10 mouse cellular contexts compared by ENCODE assay signal in genomic region chrX:102689252-102689651, GRCm38 (mm10). TPM values are rescaled to one million over a fixed set of nuclear protein-coding genes. Genes with fewer than 3 reads are reported as not detected.
A peak's percentile ranks its signal among the peaks of the same experiment; 100 is the strongest.
DNase-seq lines count a peak whose midpoint lies in the region; ATAC-seq and TF ChIP-seq lines count a peak whose summit lies in the region.
"Not testable (repeated sequence)": the region's sequence is repeated elsewhere in the genome, so short reads cannot be mapped to it uniquely, and the experiment has no call there.
"Had no signal": no experiment of that assay in that cellular context is flagged by ENCODE, and none has a peak within 500 bp of the region (broad histone marks: within the 10 kb centered on the region; RNA-seq: fewer than 3 reads in every experiment).

No protein-coding gene starts in this region.

- not testable (repeated sequence) for TF ChIP-seq EP300 in heart, postnatal 0 days (IDR thresholded peaks at IDR 0.05; ENCODE audit: low read depth)

- not testable (repeated sequence) for H3K9me3 ChIP-seq in E14TG2a.4 (ENCODE audit: low read length); embryonic facial prominence, embryonic 14.5 days (ENCODE audit: control insufficient read depth, low read length); heart, postnatal 0 days (replicated peaks; ENCODE audit: control insufficient read depth, low read length); midbrain, embryonic 11.5 days (ENCODE audit: control insufficient read depth, low read length)

- H3K36me3 ChIP-seq in E14TG2a.4 (ENCODE audit: insufficient read depth, low read length); embryonic facial prominence, embryonic 14.5 days (ENCODE audit: control insufficient read depth, insufficient read depth, low read length); heart, postnatal 0 days (replicated peaks; ENCODE audit: control insufficient read depth, insufficient read depth, low read length); midbrain, embryonic 11.5 days (ENCODE audit: control insufficient read depth, insufficient read depth, low read length); splenic B cell, adult 2 months (ENCODE audit: control insufficient read depth, insufficient read depth, low read length, poor library complexity, severe bottlenecking): not testable (repeated sequence)

- H3K27ac ChIP-seq in embryonic facial prominence, embryonic 14.5 days (replicated peaks; ENCODE audit: low read depth, low read length); heart, postnatal 0 days (ENCODE audit: low read depth); midbrain, embryonic 11.5 days (ENCODE audit: low read depth, low read length): not testable (repeated sequence)

- not testable (repeated sequence) for H3K4me1 ChIP-seq in E14TG2a.4 (replicated peaks; ENCODE audit: low read depth, low read length); embryonic facial prominence, embryonic 14.5 days (ENCODE audit: control insufficient read depth, insufficient read depth, low read length); heart, postnatal 0 days (ENCODE audit: control insufficient read depth, insufficient read depth); midbrain, embryonic 11.5 days (ENCODE audit: control insufficient read depth, insufficient read depth, low read length)

- peak; percentile 40; the same call in 1 of the 2 replicates for ATAC-seq in cerebellum, adult (ENCODE audit: insufficient number of reproducible peaks, low FRiP score, low TSS enrichment)
- ATAC-seq in embryonic facial prominence, embryonic 14.5 days (ENCODE audit: low read depth); heart, postnatal 0 days (ENCODE audit: insufficient read depth, low read depth): not testable (repeated sequence)
- ATAC-seq in midbrain, embryonic 11.5 days (ENCODE audit: low FRiP score): peak; percentile 59; the same call in 1 of the 2 replicates

- 28% methylated on average over 4 of the region's 4 CpGs for WGBS in embryonic facial prominence, embryonic 14.5 days
- 26% methylated on average over 4 of the region's 4 CpGs for WGBS in heart, postnatal 0 days
- 26% methylated on average over 4 of the region's 4 CpGs for WGBS in midbrain, embryonic 11.5 days

- not testable (repeated sequence) for H3K27me3 ChIP-seq in E14TG2a.4 (ENCODE audit: insufficient read depth, low read length); embryonic facial prominence, embryonic 14.5 days (replicated peaks; ENCODE audit: control insufficient read depth, insufficient read depth, low read length); heart, postnatal 0 days (ENCODE audit: control insufficient read depth, insufficient read depth, low read length); midbrain, embryonic 11.5 days (ENCODE audit: control insufficient read depth, insufficient read depth, low read length); splenic B cell, adult 2 months (ENCODE audit: control insufficient read depth, insufficient read depth, low read length, poor library complexity, severe bottlenecking)

- H3K9ac ChIP-seq in embryonic facial prominence, embryonic 14.5 days (ENCODE audit: low read depth, low read length); heart, postnatal 0 days (replicated peaks; ENCODE audit: low read depth, low read length); midbrain, embryonic 11.5 days (ENCODE audit: low read length): not testable (repeated sequence)

- not testable (repeated sequence) for H3K4me3 ChIP-seq in E14TG2a.4 (replicated peaks; ENCODE audit: low read length); embryonic facial prominence, embryonic 14.5 days (ENCODE audit: low read depth, low read length); heart, postnatal 0 days (ENCODE audit: low read depth, low read length); midbrain, embryonic 11.5 days (ENCODE audit: low read depth, low read length)

- not testable (repeated sequence) for H3K4me2 ChIP-seq in embryonic facial prominence, embryonic 14.5 days (ENCODE audit: low read depth, low read length); heart, postnatal 0 days (ENCODE audit: low read depth, low read length); midbrain, embryonic 11.5 days

- intact Hi-C loops in left cerebral cortex, postnatal 4 days (cut with DNase I): not testable (repeated sequence)

- DNase-seq in embryonic facial prominence, embryonic 14.5 days (ENCODE audit: low spot score): peak; percentile 11
- DNase-seq in heart, postnatal 0 days (ENCODE audit: low spot score); midbrain, embryonic 11.5 days (ENCODE audit: low spot score, missing footprints): not testable (repeated sequence)
- peak; percentile 39 for DNase-seq in kidney, postnatal 10 days
- DNase-seq in left cerebral cortex, postnatal 4 days: peak; percentile 28
- peak; percentile 12 for DNase-seq in splenic B cell, adult 2 months (ENCODE audit: low read depth, low spot score)

- TF ChIP-seq CTCF in E14TG2a.4 (conservative IDR thresholded peaks at IDR 0.05; ENCODE audit: low read length): peak; percentile 12
- TF ChIP-seq CTCF in heart, postnatal 0 days (IDR thresholded peaks at IDR 0.05; ENCODE audit: low read depth): peak; percentile 62

RNA-seq across cellular contexts. Expression of gene Gm3880, which starts 2.5 kb away (rescaled TPM):
- polyA plus RNA-seq in embryonic facial prominence, embryonic 14.5 days (2014; fragmentation: Nextera tagmentation; extraction: Ambion mirVana): not detected in 2 replicates
- not detected in 2 replicates for total RNA-seq in heart, postnatal 0 days (2014; rRNA removed; ENCODE audit: low replicate concordance)
- polyA plus RNA-seq in heart, postnatal 0 days (2015; fragmentation: Nextera tagmentation; extraction: Ambion mirVana): not detected in 2 replicates
- total RNA-seq in left cerebral cortex, postnatal 4 days (2021): not detected
- not detected in 2 replicates for polyA plus RNA-seq in midbrain, embryonic 11.5 days (2014; fragmentation: Nextera tagmentation; extraction: Ambion mirVana)
- total RNA-seq: G1E had no signal
- polyA plus RNA-seq: G1E; kidney, embryonic 15.5 days had no signal

RNA-seq across cellular contexts. Expression of gene Gm9112, which starts 18.2 kb away (rescaled TPM):
- polyA plus RNA-seq in embryonic facial prominence, embryonic 14.5 days (2014; fragmentation: Nextera tagmentation; extraction: Ambion mirVana): not detected in 2 replicates
- total RNA-seq in heart, postnatal 0 days (2014; rRNA removed; ENCODE audit: low replicate concordance): not detected in 2 replicates
- polyA plus RNA-seq in heart, postnatal 0 days (2015; fragmentation: Nextera tagmentation; extraction: Ambion mirVana): not detected in 2 replicates
- not detected for total RNA-seq in left cerebral cortex, postnatal 4 days (2021)
- polyA plus RNA-seq in midbrain, embryonic 11.5 days (2014; fragmentation: Nextera tagmentation; extraction: Ambion mirVana): not detected in 2 replicates
- total RNA-seq: G1E had no signal
- polyA plus RNA-seq: G1E; kidney, embryonic 15.5 days had no signal

RNA-seq across cellular contexts. Expression of gene Dmrtc1b, which starts 18.4 kb away (rescaled TPM):
- polyA plus RNA-seq in embryonic facial prominence, embryonic 14.5 days (2014; fragmentation: Nextera tagmentation; extraction: Ambion mirVana): not detected in 2 replicates
- not detected in 2 replicates for total RNA-seq in heart, postnatal 0 days (2014; rRNA removed; ENCODE audit: low replicate concordance)
- polyA plus RNA-seq in heart, postnatal 0 days (2015; fragmentation: Nextera tagmentation; extraction: Ambion mirVana): not detected in 2 replicates
- not detected for total RNA-seq in left cerebral cortex, postnatal 4 days (2021)
- not detected in 2 replicates for polyA plus RNA-seq in midbrain, embryonic 11.5 days (2014; fragmentation: Nextera tagmentation; extraction: Ambion mirVana)
- total RNA-seq: G1E had no signal
- polyA plus RNA-seq: G1E; kidney, embryonic 15.5 days had no signal

RNA-seq across cellular contexts. Expression of gene Phka1, which starts 45.2 kb away (rescaled TPM):
- 9.8 and 10.8 TPM in 2 replicates for polyA plus RNA-seq in embryonic facial prominence, embryonic 14.5 days (2014; fragmentation: Nextera tagmentation; extraction: Ambion mirVana)
- 10.3 and 15.3 TPM in 2 replicates for total RNA-seq in heart, postnatal 0 days (2014; rRNA removed; ENCODE audit: low replicate concordance)
- 7.2 and 8.2 TPM in 2 replicates for polyA plus RNA-seq in heart, postnatal 0 days (2015; fragmentation: Nextera tagmentation; extraction: Ambion mirVana)
- total RNA-seq in left cerebral cortex, postnatal 4 days (2021): 10 to 100 TPM in 1 of 2 experiments, 1 to 10 TPM in 1; 9.3 to 10.0 TPM
- 5.8 and 6.7 TPM in 2 replicates for polyA plus RNA-seq in midbrain, embryonic 11.5 days (2014; fragmentation: Nextera tagmentation; extraction: Ambion mirVana)
